Mouse (Mus musculus) embryonic facial prominence, embryonic 14.5 days (tissue): ENCODE results near the gene Usp3. TPM values are rescaled to one million over a fixed set of nuclear protein-coding genes. Genes with fewer than 3 reads are reported as not detected.
A peak's percentile ranks its signal among the peaks of the same experiment; 100 is the strongest.

Experiments used
- ATAC-seq: fragments of 200-750 bp; cut with Nextera tagmentation; 2 replicates; pipeline ENCODE4 v1.8.0; 2017; ENCODE audit warnings: low read depth, moderate number of reproducible peaks, moderate TSS enrichment
- DNase-seq: peaks from one replicate; pipeline ENCODE4 v3.0.0-alpha.2; 2015; ENCODE audit warnings: low spot score
- H3K27ac ChIP-seq: fragments of 300-500 bp; sonication (generic); replicated peaks from 2 replicates; pipeline ENCODE4 v1.5.1; 2014; ENCODE audit warnings: low read depth, mild to moderate bottlenecking, low read length, moderate library complexity
- H3K27me3 ChIP-seq: fragments of 300-500 bp; sonication (generic); replicated peaks from 2 replicates; pipeline ENCODE4 v1.6.1; 2014; ENCODE audit warnings: low read length; ENCODE audit not compliant: control insufficient read depth, insufficient read depth
- H3K36me3 ChIP-seq: fragments of 300-500 bp; sonication (generic); 2 replicates; pipeline ENCODE4 v1.6.1; 2014; ENCODE audit warnings: low read length, mixed read lengths; ENCODE audit not compliant: control insufficient read depth, insufficient read depth
- H3K4me1 ChIP-seq: fragments of 300-500 bp; sonication (generic); 2 replicates; pipeline ENCODE4 v1.6.1; 2014; ENCODE audit warnings: antibody characterized with exemption, low read length; ENCODE audit not compliant: control insufficient read depth, insufficient read depth
- H3K4me2 ChIP-seq: fragments of 300-500 bp; sonication (generic); 2 replicates; pipeline ENCODE4 v1.6.1; 2014; ENCODE audit warnings: low read depth, mild to moderate bottlenecking, low read length, moderate library complexity, mixed read lengths
- H3K4me3 ChIP-seq: fragments of 300-500 bp; sonication (generic); 2 replicates; pipeline ENCODE4 v1.5.1; 2014; ENCODE audit warnings: low read depth, mild to moderate bottlenecking, low read length
- H3K9ac ChIP-seq: fragments of 300-500 bp; sonication (generic); 2 replicates; pipeline ENCODE4 v1.6.1; 2014; ENCODE audit warnings: low read depth, mild to moderate bottlenecking, low read length, moderate library complexity, mixed read lengths
- H3K9me3 ChIP-seq: fragments of 300-500 bp; sonication (generic); 2 replicates; pipeline ENCODE4 v1.6.1; 2016; ENCODE audit warnings: low read length; ENCODE audit not compliant: control insufficient read depth
- WGBS: fragments of 180-500 bp; shearing (Covaris S2); extraction: QIAGEN DNeasy Blood & Tissue Kit; methylation state at CpG from one replicate; pipeline ENCODE4 v1.1.7; 2014; 5-methylcytosine and 5-hydroxymethylcytosine counted together
- polyA plus RNA-seq: library from polyadenylated mRNA; unstranded; fragments of >200 nt; fragmentation: Nextera tagmentation; extraction: Ambion mirVana; gene quantifications from 2 replicates; pipeline ENCODE4 v1.2.1, GENCODE M21; 2014

Gene Usp3
- polyA plus RNA-seq, 1 experiment from 2014 or later = 49.6 TPM

GRCm38 (mm10) chr9:66623627-66624026 is 30.7 kb upstream of the Usp3 start:
- DNase-seq = no peak
- H3K4me3 ChIP-seq = no peak overlapping the region
- no peak overlapping the region for H3K27ac ChIP-seq
- 89% methylated on average over 1 of the region's 1 CpGs for WGBS
- H3K36me3 ChIP-seq = no peaks in the 10 kb centered on the region
- H3K4me1 ChIP-seq = peaks cover 17% of the 10 kb centered on the region
- no peaks in the 10 kb centered on the region for H3K9me3 ChIP-seq
- no peak for ATAC-seq
- no peak overlapping the region for H3K4me2 ChIP-seq
- no peaks in the 10 kb centered on the region for H3K27me3 ChIP-seq
- H3K9ac ChIP-seq = no peak overlapping the region

- peak overlapping the region; percentile 65; the same call in 1 of the 2 replicates for H3K27ac ChIP-seq
- 8% methylated on average over 6 of the region's 6 CpGs for WGBS
- H3K4me3 ChIP-seq = no peak overlapping the region
- peaks cover 17% of the 10 kb centered on the region for H3K4me1 ChIP-seq
- ATAC-seq (peak; percentile 86), DNase-seq (peak; percentile 93)
- H3K9me3 ChIP-seq = no peaks in the 10 kb centered on the region
- H3K27me3 ChIP-seq = no peaks in the 10 kb centered on the region
- 0 out of 2 replicates have a peak overlapping the region, but pooled peaks have one; percentile 8 for H3K4me2 ChIP-seq
- H3K36me3 ChIP-seq = no peaks in the 10 kb centered on the region
- H3K9ac ChIP-seq = 0 out of 2 replicates have a peak overlapping the region, but pooled peaks have one; percentile 14
Observed at GRCm38 (mm10) chr9:66620581-66620981, 27.6 kb upstream of the Usp3 start.

- no peak for DNase-seq
- no peak overlapping the region for H3K9ac ChIP-seq
- peak overlapping the region; percentile 65; the same call in 1 of the 2 replicates for H3K27ac ChIP-seq
- no peak for ATAC-seq
- H3K4me1 ChIP-seq = peaks cover 17% of the 10 kb centered on the region
- no peak overlapping the region for H3K4me2 ChIP-seq
- H3K4me3 ChIP-seq = no peak overlapping the region
- H3K27me3 ChIP-seq = no peaks in the 10 kb centered on the region
- H3K9me3 ChIP-seq = no peaks in the 10 kb centered on the region
- 60% methylated on average over 1 of the region's 1 CpGs for WGBS
- H3K36me3 ChIP-seq = no peaks in the 10 kb centered on the region
Observed at GRCm38 (mm10) chr9:66620055-66620454, 27.1 kb upstream of the Usp3 start.

- Histone ChIP-seq H3K27me3 (no peaks in the 10 kb centered on the region), H3K36me3 (no peaks in the 10 kb centered on the region), H3K9me3 (no peaks in the 10 kb centered on the region), H3K4me2 (no peak overlapping the region), H3K4me1 (peaks cover 17% of the 10 kb centered on the region), H3K27ac (no peak overlapping the region), H3K4me3 (no peak overlapping the region), H3K9ac (no peak overlapping the region)
- ATAC-seq = no peak
- DNase-seq = no peak
- WGBS = 96% methylated on average over 2 of the region's 2 CpGs
Observed at GRCm38 (mm10) chr9:66617812-66618211, 24.9 kb upstream of the Usp3 start.

DNA sequence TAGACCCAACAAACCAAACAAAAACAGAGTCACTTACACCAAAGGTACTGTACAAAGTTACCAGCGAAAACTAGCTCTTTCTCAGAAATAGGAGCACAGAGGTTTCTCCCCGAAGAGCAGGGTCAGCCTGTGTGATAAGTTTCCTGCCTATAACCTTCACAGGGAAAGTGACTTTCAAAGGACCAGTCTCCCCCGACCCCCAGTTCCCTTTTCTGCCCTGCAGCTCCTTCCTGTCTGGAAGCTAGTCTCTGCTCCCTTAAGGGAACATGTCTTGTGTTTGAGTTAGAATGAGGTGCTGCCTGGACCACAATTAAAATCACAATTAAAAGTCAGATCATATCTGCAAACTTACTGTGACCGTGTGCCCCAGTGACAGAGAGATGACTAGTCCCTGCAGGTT is 23.9 kb upstream of the Usp3 start:
- no peak overlapping the region for H3K9ac ChIP-seq
- H3K4me2 ChIP-seq = no peak overlapping the region
- WGBS = 52% methylated on average over 4 of the region's 4 CpGs
- no peaks in the 10 kb centered on the region for H3K9me3 ChIP-seq
- no peaks in the 10 kb centered on the region for H3K27me3 ChIP-seq
- no peak for DNase-seq
- H3K4me3 ChIP-seq = no peak overlapping the region
- ATAC-seq = no peak
- H3K4me1 ChIP-seq = peaks cover 22% of the 10 kb centered on the region
- no peak overlapping the region for H3K27ac ChIP-seq
- H3K36me3 ChIP-seq = no peaks in the 10 kb centered on the region

- no peak for ATAC-seq
- H3K4me3 ChIP-seq = no peak overlapping the region
- no peak overlapping the region for H3K4me2 ChIP-seq
- H3K9ac ChIP-seq = no peak overlapping the region
- no peak for DNase-seq
- 53% methylated on average over 9 of the region's 9 CpGs for WGBS
- no peak overlapping the region for H3K27ac ChIP-seq
- H3K9me3 ChIP-seq = no peaks in the 10 kb centered on the region
- H3K4me1 ChIP-seq = peaks cover 17% of the 10 kb centered on the region
- no peaks in the 10 kb centered on the region for H3K27me3 ChIP-seq
- H3K36me3 ChIP-seq = no peaks in the 10 kb centered on the region
Observed at GRCm38 (mm10) chr9:66615141-66615540, 22.2 kb upstream of the Usp3 start.

DNA sequence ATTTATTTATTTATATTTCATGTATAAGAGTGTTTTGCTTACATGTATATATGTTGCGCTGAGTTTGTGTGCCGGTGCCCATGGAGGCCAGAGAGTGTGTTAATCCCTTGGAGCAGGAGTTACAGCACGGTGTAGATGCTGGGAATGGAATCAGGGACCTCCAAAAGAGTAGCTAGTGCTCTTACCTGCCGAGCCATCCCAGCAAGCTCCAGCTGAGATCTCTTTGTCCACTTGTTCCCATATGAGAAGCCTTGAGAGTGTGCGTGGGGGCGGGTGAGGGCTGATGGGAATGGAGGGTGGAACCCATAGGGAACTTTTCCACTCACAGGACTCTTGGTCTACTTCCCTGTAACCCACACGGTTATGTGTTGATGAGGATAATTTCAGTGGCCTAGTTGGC is 21.6 kb upstream of the Usp3 start:
- Histone ChIP-seq H3K4me2 (no peak overlapping the region), H3K9ac (no peak overlapping the region), H3K27ac (no peak overlapping the region), H3K27me3 (no peaks in the 10 kb centered on the region), H3K4me3 (no peak overlapping the region), H3K4me1 (0 out of 2 replicates have a peak, but pooled peaks cover 11% of the 10 kb centered on the region), H3K9me3 (no peaks in the 10 kb centered on the region), H3K36me3 (no peaks in the 10 kb centered on the region)
- whole genome bisulfite sequencing = 74% methylated on average over 7 of the region's 7 CpGs
- DNase-seq = no peak
- no peak for ATAC-seq

- Histone ChIP-seq H3K4me1 (0 out of 2 replicates have a peak, but pooled peaks cover 11% of the 10 kb centered on the region), H3K4me2 (no peak overlapping the region), H3K36me3 (no peaks in the 10 kb centered on the region), H3K9me3 (no peaks in the 10 kb centered on the region), H3K4me3 (no peak overlapping the region), H3K27me3 (no peaks in the 10 kb centered on the region), H3K27ac (no peak overlapping the region), H3K9ac (no peak overlapping the region)
- WGBS = 83% methylated on average over 7 of the region's 7 CpGs
- no peak for ATAC-seq
- DNase-seq = no peak
Observed at GRCm38 (mm10) chr9:66613667-66614066, 20.7 kb upstream of the Usp3 start.

- Histone ChIP-seq H3K4me2 (peak overlapping the region; percentile 46), H3K9me3 (no peaks in the 10 kb centered on the region), H3K36me3 (no peaks in the 10 kb centered on the region), H3K4me1 (0 out of 2 replicates have a peak, but pooled peaks cover 11% of the 10 kb centered on the region), H3K27me3 (no peaks in the 10 kb centered on the region), H3K9ac (no peak overlapping the region), H3K27ac (no peak overlapping the region), H3K4me3 (0 out of 2 replicates have a peak overlapping the region, but pooled peaks have one; percentile 12)
- peak; percentile 86 for ATAC-seq
- 13% methylated on average over 18 of the region's 18 CpGs for WGBS
- peak; percentile 91 for DNase-seq
Observed at GRCm38 (mm10) chr9:66611478-66612093, 18.6 kb upstream of the Usp3 start.
